Mouse (Mus musculus) ovary, postnatal 14 days (tissue): Measurements from ENCODE around the gene Pth2.
A peak's percentile ranks its signal among the peaks of the same experiment; 100 is the strongest.

Experiments used
- DNase-seq: peaks from one replicate; pipeline ENCODE4 v3.0.0; 2022; ENCODE audit warnings: low spot score

The Pth2 gene

DNA sequence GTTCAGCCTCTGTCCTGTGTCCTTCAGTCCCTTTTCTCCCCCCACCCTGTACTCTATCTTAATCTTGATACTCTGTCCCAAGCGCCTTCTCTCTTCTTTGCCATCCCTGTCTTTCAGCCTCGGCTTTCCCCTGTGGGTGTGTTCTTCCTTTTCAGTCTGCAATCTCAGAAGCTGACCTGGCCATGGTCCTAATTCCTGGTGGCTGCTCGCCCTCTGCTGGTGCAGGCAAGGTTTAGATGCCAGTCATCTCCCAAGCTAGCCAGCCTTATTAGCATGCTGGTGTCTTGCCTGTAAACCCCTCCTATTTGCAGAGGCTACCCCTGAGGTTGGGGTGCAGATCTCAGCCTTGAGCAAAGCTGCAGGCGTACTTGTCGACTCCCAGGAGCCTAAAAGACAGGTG, 17.6 kb downstream of the Pth2 start:
- DNase-seq, result peak; percentile 57

GRCm38 (mm10) chr7:45198961-45199360, 18.2 kb downstream of the Pth2 start:
- no peak for DNase-seq

DNA sequence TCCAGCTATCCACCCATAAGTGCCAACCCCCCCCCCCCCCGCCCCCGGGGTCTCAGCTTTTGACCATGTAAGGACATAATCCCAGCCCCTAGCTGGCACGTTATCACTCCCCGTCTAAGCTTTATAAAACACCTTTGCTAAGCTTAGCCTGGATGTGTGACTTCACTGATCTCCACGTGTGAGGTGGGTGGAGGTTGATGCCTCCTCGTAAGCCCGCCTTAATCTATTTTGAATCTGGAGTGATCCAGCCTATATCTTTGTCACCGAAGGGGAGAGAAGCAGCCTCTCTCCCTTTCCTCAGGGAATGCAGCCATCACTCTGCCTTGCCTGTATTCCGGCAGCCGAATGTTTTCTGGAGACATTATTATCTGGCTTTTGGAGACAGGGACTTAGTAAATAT, 21.9 kb downstream of the Pth2 start:
- DNase-seq, result no peak

- DNase-seq, result peak; percentile 72
Observed at GRCm38 (mm10) chr7:45204380-45205143, 23.8 kb downstream of the Pth2 start, which contains the start of gene Ccdc155. Ccdc155 (minus strand) TSS chr7:45204892.

- no peak for DNase-seq
Observed at GRCm38 (mm10) chr7:45208260-45208659, 27.5 kb downstream of the Pth2 start.

DNA sequence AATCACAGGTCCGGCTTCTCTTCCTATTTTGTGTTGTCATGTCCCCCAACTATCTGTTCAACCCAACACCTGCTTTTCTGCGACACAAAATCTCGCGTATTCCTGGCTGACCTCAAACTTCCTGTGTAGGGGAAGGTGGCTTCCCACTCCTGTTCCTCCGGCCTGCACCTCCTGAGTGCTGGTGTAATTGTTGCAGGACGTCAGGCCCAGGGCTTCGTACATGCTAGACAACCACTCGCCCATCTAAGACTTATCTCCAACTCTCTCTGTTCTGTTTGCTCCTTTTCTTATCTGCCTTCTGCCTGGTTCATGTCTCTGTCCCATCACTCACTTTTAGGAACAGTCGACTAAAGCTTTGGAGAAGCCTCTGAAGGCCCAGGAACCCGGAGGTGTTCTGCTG, 30.3 kb downstream of the Pth2 start:
- DNase-seq, result no peak

DNA sequence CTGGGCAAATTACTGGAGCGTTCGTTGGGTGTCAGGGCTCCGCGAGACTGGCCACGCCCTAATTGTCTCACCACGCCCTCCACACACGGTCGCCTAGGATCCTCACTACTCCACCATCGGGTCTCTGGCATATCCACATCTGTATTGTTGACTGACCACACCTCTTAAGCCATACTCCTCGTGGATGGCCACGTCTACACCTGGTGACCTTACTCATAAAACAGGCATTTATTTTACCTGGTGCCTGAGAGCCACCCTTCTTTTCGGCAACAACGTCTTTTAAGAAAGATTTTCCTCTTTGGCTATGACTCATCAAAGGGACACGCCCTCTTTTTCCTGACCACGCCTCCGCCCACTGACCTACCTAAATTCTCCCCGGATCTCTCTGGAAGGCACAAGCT, 31.1 kb downstream of the Pth2 start, which contains the start of gene Dkkl1:
Gene Dkkl1 (minus strand): TSS at position 297 of the 401 bp plus-strand sequence.
- DNase-seq, result no peak

DNA sequence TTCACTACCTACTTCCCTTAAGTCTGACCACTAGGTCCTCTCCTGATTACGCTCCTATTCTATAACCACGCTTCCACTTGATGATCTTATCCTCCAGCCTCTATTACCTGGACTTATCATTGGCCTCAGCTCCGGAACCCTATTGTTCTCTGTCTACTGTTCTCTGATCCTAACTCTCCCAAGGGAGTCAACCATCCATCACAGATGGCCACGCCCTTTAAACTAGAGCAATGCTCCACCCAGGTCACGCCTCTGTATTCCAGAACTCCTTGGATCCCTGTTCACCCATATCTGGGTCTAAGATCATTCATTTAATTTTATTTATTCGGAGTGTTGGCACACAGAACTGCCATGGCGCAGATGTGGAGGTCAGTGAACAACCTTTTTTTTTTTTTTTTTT, 31.6 kb downstream of the Pth2 start:
- no peak for DNase-seq

DNA sequence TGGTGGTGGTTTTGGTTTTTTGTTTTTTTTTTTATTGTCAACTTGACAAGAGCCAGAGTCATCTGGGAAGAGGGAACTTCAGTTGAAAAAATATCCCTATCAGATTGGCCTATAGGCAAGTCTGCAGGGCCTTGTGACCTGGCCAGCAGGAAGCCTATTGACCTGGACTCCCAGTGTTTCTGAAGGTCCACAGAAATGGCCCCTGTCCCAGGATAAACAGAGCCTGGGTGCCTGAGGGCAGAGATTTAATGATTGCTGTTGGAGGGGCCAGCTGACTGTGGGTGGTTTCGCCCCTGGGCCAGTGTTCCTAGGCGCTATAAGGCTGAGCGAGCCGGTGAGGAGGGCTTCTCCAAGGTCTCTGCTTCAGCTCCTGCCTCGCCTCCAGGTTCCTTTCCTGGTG, 32.9 kb downstream of the Pth2 start:
- DNase-seq, result no peak

- DNase-seq, result peak; percentile 47
Observed at GRCm38 (mm10) chr7:45215673-45216441, 35.1 kb downstream of the Pth2 start, which contains the start of gene Tead2. Tead2 (plus strand) TSS chr7:45215753.

DNA sequence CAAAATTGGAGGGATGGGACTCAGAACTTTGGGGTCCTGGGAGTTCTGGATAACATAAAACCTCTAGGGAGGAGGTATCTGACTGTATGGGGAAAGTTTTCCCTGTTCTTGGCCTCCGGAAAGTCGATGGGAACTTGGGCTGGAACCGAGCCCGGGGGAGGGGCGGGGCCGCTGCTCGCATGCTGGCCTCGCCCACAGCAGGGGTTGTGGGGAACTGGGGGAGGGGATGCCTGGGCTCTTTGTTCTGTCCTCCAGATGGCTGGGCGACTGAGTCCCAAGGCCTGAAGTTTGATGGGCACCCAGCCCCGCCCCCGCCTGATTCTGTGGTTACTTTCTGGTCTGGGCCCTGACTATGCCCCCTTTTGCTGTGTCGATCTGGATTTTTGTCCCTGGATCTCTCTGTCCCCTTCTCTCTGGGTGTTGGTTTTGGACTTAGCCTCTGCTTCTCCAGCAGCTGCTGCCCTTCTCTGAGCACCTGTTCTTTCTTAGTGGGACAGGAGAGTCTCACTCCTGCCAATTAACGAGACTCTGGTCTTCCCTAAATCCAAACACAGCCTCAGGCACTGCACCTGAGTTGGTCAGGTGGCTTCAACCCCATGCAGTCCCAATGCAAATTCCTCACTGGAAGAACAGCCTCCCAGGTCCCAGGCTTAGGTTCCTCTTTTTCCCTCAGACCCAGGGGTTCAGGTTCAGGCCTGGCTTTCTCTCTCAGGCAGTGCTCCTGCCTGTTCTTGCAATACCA, 35.8 kb downstream of the Pth2 start:
- peak; percentile 64 for DNase-seq

- no peak for DNase-seq
Observed at GRCm38 (mm10) chr7:45221680-45222079, 40.9 kb downstream of the Pth2 start.

DNA sequence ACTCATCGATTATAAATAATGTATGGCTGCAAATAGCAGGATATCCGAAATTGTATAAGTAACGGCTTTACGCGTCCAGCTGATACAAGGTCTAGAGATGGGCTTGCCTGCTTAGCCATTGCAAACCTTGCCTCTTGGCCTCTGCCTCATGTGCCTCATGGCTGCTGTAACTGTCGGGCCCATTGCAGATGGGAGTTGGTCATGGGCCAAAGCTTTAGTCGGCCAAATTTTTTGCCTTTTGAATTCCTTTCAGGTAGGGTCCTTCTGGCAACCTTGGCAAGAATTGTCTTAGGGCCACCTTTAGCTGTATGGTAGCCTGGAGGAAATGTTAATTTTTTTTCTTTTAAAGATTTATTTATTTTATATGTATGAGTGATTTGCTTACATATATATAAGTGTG, 44.0 kb downstream of the Pth2 start:
- no peak for DNase-seq

DNA sequence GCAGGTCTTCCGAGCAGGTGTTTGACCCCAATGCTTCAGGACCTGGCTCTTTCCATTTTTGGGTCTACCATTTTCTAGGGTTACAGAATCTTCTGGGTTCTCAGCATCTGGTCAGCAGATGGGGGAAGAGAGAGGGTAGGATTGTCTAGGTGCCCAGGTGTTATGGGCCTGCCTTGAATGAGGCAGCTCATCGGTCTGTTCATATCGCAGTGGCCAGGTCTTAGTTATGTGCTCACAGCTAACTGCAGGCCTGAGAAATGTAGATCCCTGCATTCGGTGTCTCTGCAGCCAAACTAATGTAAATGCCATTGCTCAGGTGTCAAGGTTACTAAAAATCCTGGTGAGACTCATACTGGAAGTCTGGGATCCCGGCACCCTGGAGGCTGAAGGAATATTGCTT, 45.6 kb downstream of the Pth2 start:
- no peak for DNase-seq

GRCm38 (mm10) chr7:45228548-45228947, 47.8 kb downstream of the Pth2 start:
- DNase-seq, result no peak

- DNase-seq, result no peak
Observed at GRCm38 (mm10) chr7:45229046-45229445, 48.3 kb downstream of the Pth2 start.

DNA sequence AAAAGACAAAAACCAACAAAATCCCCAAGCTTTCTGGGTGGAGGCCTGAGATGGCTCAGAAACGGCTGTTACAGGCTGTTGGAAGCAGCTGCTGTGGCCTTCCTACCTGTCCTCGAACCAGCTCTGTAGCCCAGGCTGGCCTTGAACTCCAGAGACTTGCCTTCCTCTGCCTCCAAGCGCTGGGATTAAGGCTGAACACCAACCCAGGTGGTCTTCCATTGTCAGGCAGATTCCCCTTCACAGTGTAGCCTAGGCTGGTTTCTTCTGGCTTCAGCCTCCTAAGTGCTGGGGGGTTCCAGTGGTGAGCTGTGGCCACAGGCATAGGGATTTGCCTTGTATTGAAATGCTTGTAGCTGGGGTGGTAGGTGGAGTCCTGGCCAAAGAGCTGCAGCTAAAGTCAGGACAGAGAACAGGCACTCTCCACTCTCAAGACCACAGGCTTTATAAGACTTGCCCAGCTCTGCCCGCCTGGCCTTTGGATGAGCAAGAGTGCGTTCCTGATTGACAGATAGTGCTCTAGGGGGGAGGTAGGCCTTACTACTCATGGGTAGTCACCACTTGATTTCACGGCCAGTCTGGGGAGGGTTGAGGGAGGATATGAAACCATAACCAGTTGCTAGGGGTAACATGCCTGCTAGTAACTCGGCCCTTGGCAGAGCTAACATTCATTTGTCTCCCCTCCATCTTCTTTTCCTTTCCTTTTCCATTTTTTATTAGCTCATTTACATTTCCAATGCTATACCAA, 48.8 kb downstream of the Pth2 start:
- no peak for DNase-seq

GRCm38 (mm10) chr7:45231192-45231591, 50.4 kb downstream of the Pth2 start:
- no peak for DNase-seq
